Mouse (Mus musculus) small intestine, adult 2 months (tissue): Measurements from ENCODE around the gene Gm9817.

ENCODE experiments used
- CTCF ChIP-seq: fragments of 200-500 bp; IDR thresholded peaks from 2 replicates; pipeline ENCODE4 v1.5.1; 2012; ENCODE audit warnings: low read depth, mild to moderate bottlenecking, control low read depth, inconsistent platforms, low read length, moderate library complexity, mixed read lengths; ENCODE audit not compliant: insufficient replicate concordance, insufficient read length; ENCODE audit errors: extremely low read depth
- POLR2A ChIP-seq: fragments of 200-500 bp; IDR thresholded peaks from 2 replicates; pipeline ENCODE4 v1.6.1; 2012; ENCODE audit warnings: low read depth, mild to moderate bottlenecking, control low read depth, inconsistent platforms, low read length, moderate library complexity

GRCm38 (mm10) chr13:45053843-45054242 is 24.6 kb upstream of the Gm9817 start:
- TF ChIP-seq CTCF (no peak), POLR2A (no peak)
